Mouse (Mus musculus): Measurements from ENCODE around the gene Kcnh2.

- TF ChIP-seq CTCF (IDR thresholded peaks at IDR 0.05; ENCODE audit: extremely low read depth, insufficient read depth, low read length) = no peak
- TF ChIP-seq POLR2A (IDR thresholded peaks at IDR 0.05; ENCODE audit: extremely low read depth, insufficient read depth, low read length) = no peak
These were observed 80.5 kb downstream of the Kcnh2 start for GRCm38 (mm10) chr5:24270941-24271340.

All from cortical plate, adult 2 months (tissue).